Mouse (Mus musculus): Measurements from ENCODE around the gene Fam168a. TPM values are rescaled to one million over a fixed set of nuclear protein-coding genes. Genes with fewer than 3 reads are reported as not detected.

The Fam168a gene
- polyA plus RNA-seq, 1 experiment = 126 TPM

GRCm38 (mm10) chr7:100828549-100828948 is 122.1 kb downstream of the Fam168a start:
- Histone ChIP-seq H3K27ac (ENCODE audit: insufficient read depth, low read length) (no peak overlapping the region), H3K4me3 (ENCODE audit: insufficient read depth, low read length) (no peak overlapping the region), H3K4me1 (ENCODE audit: control insufficient read depth, insufficient read depth, low read length) (peaks cover 5% of the 10 kb centered on the region; the same call in 1 of the 2 replicates)
- no peak for TF ChIP-seq POLR2A (IDR thresholded peaks at IDR 0.05; ENCODE audit: extremely low read depth, insufficient read depth, low read length)
- TF ChIP-seq CTCF (IDR thresholded peaks at IDR 0.05; ENCODE audit: extremely low read depth, insufficient read depth, low read length) = no peak

DNA sequence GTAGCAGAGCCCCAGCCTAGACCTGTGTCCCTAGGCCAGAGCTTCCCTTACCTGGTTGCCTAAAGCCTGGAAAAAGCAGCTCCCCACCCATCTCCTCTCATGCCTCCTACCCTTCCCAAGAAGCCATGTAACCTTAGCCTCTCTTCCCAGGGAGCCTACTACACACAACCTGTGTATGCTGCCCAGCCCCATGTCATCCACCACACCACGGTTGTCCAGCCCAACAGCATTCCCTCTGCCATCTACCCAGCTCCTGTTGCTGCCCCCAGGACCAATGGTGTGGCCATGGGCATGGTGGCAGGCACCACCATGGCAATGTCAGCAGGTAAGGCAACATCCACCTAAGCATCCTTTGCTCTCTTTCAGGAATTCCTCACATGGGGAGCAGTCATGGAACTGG is 127.4 kb downstream of the Fam168a start:
- TF ChIP-seq POLR2A (IDR thresholded peaks at IDR 0.05; ENCODE audit: extremely low read depth, insufficient read depth, low read length) (no peak), CTCF (IDR thresholded peaks at IDR 0.05; ENCODE audit: extremely low read depth, insufficient read depth, low read length) (no peak)

DNA sequence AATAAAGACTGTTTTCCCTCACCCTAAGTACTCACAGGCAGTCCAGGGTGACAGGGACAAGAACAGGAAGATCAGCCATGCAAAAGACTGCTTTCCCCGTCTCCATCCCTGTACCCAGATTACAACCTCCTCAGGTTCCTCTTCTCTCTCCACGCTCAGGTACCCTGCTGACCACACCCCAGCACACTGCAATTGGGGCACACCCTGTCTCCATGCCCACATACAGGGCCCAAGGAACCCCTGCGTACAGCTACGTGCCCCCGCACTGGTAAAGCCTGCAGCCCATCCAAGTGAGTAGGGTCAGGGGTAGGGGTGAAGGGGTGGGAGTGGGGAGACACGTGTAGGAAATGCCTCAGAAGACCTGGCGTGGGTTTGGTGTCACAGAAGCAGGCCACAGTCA is 128.7 kb downstream of the Fam168a start:
- Histone ChIP-seq H3K27ac (ENCODE audit: insufficient read depth, low read length) (no peak overlapping the region), H3K4me3 (ENCODE audit: insufficient read depth, low read length) (no peak overlapping the region), H3K4me1 (ENCODE audit: control insufficient read depth, insufficient read depth, low read length) (no peaks in the 10 kb centered on the region; the same call in 1 of the 2 replicates)
- no peak for TF ChIP-seq POLR2A (IDR thresholded peaks at IDR 0.05; ENCODE audit: extremely low read depth, insufficient read depth, low read length)
- TF ChIP-seq CTCF (IDR thresholded peaks at IDR 0.05; ENCODE audit: extremely low read depth, insufficient read depth, low read length) = no peak

More for the DNA sequence above, 127.4 kb downstream of the Fam168a start:
- Histone ChIP-seq H3K4me1 (ENCODE audit: control insufficient read depth, insufficient read depth, low read length) (no peaks in the 10 kb centered on the region), H3K4me3 (ENCODE audit: insufficient read depth, low read length) (no peak overlapping the region), H3K27ac (ENCODE audit: insufficient read depth, low read length) (no peak overlapping the region)

DNA sequence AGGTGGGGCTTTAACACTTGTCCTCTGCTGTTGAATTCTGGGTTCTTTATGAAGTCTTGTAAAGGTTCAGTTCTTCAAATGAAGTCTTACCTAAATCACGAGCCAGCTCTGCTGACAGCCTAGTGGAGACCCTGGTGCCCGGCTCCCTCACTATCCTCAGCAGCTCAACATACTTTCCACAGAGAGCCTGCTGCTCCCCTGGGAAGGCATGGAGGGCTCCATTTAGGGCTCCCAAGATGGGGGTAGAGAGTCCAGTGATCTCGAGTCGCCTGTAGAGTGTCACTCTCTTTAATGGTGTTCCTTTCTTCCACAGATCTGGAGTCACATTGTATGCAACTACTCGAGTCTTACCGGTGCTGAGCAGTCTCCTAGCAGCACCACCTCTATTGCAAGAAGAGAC is 129.3 kb downstream of the Fam168a start:
- Histone ChIP-seq H3K4me1 (ENCODE audit: control insufficient read depth, insufficient read depth, low read length) (no peaks in the 10 kb centered on the region; the same call in 1 of the 2 replicates), H3K4me3 (ENCODE audit: insufficient read depth, low read length) (no peak overlapping the region), H3K27ac (ENCODE audit: insufficient read depth, low read length) (no peak overlapping the region)
- TF ChIP-seq CTCF (IDR thresholded peaks at IDR 0.05; ENCODE audit: extremely low read depth, insufficient read depth, low read length) (no peak), POLR2A (IDR thresholded peaks at IDR 0.05; ENCODE audit: extremely low read depth, insufficient read depth, low read length) (no peak)

- Histone ChIP-seq H3K4me3 (ENCODE audit: insufficient read depth, low read length) (no peak overlapping the region), H3K27ac (ENCODE audit: insufficient read depth, low read length) (no peak overlapping the region), H3K4me1 (ENCODE audit: control insufficient read depth, insufficient read depth, low read length) (no peaks in the 10 kb centered on the region; the same call in 1 of the 2 replicates)
- TF ChIP-seq CTCF (IDR thresholded peaks at IDR 0.05; ENCODE audit: extremely low read depth, insufficient read depth, low read length) (no peak), POLR2A (IDR thresholded peaks at IDR 0.05; ENCODE audit: extremely low read depth, insufficient read depth, low read length) (no peak)
Observed at GRCm38 (mm10) chr7:100836657-100837056, 130.2 kb downstream of the Fam168a start.

- TF ChIP-seq POLR2A (IDR thresholded peaks at IDR 0.05; ENCODE audit: extremely low read depth, insufficient read depth, low read length) (no peak), CTCF (IDR thresholded peaks at IDR 0.05; ENCODE audit: extremely low read depth, insufficient read depth, low read length) (no peak)
- Histone ChIP-seq H3K27ac (ENCODE audit: insufficient read depth, low read length) (no peak overlapping the region), H3K4me1 (ENCODE audit: control insufficient read depth, insufficient read depth, low read length) (no peaks in the 10 kb centered on the region; the same call in 1 of the 2 replicates), H3K4me3 (ENCODE audit: insufficient read depth, low read length) (no peak overlapping the region)
Observed at GRCm38 (mm10) chr7:100837701-100838100, 131.3 kb downstream of the Fam168a start.

GRCm38 (mm10) chr7:100839632-100840402 is 133.4 kb downstream of the Fam168a start:
- H3K27ac ChIP-seq (ENCODE audit: insufficient read depth, low read length) = no peak overlapping the region
- no peak overlapping the region for H3K4me3 ChIP-seq (ENCODE audit: insufficient read depth, low read length)
- TF ChIP-seq CTCF (IDR thresholded peaks at IDR 0.05; ENCODE audit: extremely low read depth, insufficient read depth, low read length) (no peak), POLR2A (IDR thresholded peaks at IDR 0.05; ENCODE audit: extremely low read depth, insufficient read depth, low read length) (no peak)
- H3K4me1 ChIP-seq (ENCODE audit: control insufficient read depth, insufficient read depth, low read length) = no peaks in the 10 kb centered on the region; the same call in 1 of the 2 replicates

- TF ChIP-seq CTCF (IDR thresholded peaks at IDR 0.05; ENCODE audit: extremely low read depth, insufficient read depth, low read length) (no peak), POLR2A (IDR thresholded peaks at IDR 0.05; ENCODE audit: extremely low read depth, insufficient read depth, low read length) (no peak)
- Histone ChIP-seq H3K27ac (ENCODE audit: insufficient read depth, low read length) (no peak overlapping the region), H3K4me3 (ENCODE audit: insufficient read depth, low read length) (no peak overlapping the region), H3K4me1 (ENCODE audit: control insufficient read depth, insufficient read depth, low read length) (peaks cover 5% of the 10 kb centered on the region; the same call in 1 of the 2 replicates)
Observed at GRCm38 (mm10) chr7:100840906-100841305, 134.5 kb downstream of the Fam168a start.

- H3K4me1 ChIP-seq (ENCODE audit: control insufficient read depth, insufficient read depth, low read length) = peaks cover 5% of the 10 kb centered on the region; the same call in 1 of the 2 replicates
- no peak overlapping the region for H3K27ac ChIP-seq (ENCODE audit: insufficient read depth, low read length)
- no peak for TF ChIP-seq CTCF (IDR thresholded peaks at IDR 0.05; ENCODE audit: extremely low read depth, insufficient read depth, low read length)
- TF ChIP-seq POLR2A (IDR thresholded peaks at IDR 0.05; ENCODE audit: extremely low read depth, insufficient read depth, low read length) = no peak
- H3K4me3 ChIP-seq (ENCODE audit: insufficient read depth, low read length) = no peak overlapping the region
Observed at GRCm38 (mm10) chr7:100841608-100842007, 135.2 kb downstream of the Fam168a start.

- Histone ChIP-seq H3K27ac (ENCODE audit: insufficient read depth, low read length) (no peak overlapping the region), H3K4me3 (ENCODE audit: insufficient read depth, low read length) (no peak overlapping the region), H3K4me1 (ENCODE audit: control insufficient read depth, insufficient read depth, low read length) (peaks cover 5% of the 10 kb centered on the region; the same call in 1 of the 2 replicates)
- TF ChIP-seq POLR2A (IDR thresholded peaks at IDR 0.05; ENCODE audit: extremely low read depth, insufficient read depth, low read length) (no peak), CTCF (IDR thresholded peaks at IDR 0.05; ENCODE audit: extremely low read depth, insufficient read depth, low read length) (no peak)
Observed at GRCm38 (mm10) chr7:100842175-100842574, 135.7 kb downstream of the Fam168a start.

All from cortical plate, adult 2 months (tissue).